Mouse (Mus musculus): ENCODE data around the gene Gnas.

The Gnas gene

GRCm38 (mm10) chr2:174381021-174381420 lies 96.9 kb downstream of the Gnas start:
- no peak for DNase-seq

DNA sequence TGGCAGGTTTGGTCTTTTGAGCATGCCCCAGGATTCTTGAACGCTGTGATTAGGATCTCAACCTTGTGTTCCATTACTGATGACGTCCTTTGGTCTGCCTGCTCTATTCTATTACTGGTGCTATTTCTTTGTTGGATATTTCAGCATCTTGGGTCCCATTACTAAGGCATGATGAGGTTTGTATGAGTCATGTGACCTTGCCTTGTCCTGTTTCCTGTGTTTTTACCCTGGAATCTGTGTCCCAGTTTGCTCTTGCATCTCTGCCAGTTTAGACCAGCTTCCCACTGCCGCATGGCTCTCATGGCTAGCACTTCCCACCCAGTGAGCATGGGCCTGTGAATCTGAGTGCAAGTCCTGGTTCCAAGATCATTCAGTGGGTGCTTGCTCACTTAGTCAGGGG lies 107.8 kb downstream of the Gnas start:
- no peak for DNase-seq

- DNase-seq, result no peak
Measured at GRCm38 (mm10) chr2:174392554-174392953, 108.4 kb downstream of the Gnas start.

DNA sequence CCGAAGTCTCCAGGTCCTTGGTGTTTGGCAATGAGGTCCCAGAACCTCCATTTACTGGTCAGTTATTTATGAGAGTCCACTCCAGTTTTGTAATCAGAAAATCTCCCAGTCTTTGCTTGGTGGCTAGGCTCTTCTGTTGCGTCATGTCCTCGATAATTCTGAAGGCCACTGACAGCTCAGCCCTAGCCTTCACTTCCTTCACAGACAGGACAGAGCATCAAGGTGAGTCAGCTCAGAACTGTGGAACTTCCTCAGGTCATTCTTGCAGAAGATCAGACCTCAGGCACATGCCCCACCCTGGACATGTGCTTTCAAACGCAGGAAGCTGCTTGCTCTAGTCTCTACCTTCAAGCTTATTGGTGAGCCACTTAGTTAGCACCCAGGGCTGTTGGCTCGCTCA lies 109.3 kb downstream of the Gnas start:
- DNase-seq, result no peak
